ENCODE assay signal across 11 mouse cellular contexts in the genomic region with DNA sequence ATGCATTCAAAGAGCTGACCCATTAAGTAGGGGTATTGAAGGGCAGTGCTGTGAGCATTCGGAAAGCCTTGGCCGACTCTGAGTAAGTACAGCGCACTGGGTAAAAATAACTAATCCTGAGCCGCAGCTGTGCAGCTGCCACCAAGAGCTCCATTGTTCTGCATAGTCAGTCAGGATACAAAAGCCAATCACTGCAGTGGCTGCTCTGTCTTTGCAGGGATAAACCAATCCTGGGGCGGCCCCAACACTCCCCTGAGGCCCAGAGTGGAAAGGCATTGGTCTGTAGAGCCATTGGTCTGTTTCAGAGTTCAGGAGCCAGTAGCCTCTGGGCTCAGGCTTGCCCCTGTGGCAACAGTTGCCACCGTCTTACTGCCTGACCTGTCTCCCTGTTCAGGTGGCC. TPM values are rescaled to one million over a fixed set of nuclear protein-coding genes. Genes with fewer than 3 reads are reported as not detected.
A peak's percentile ranks its signal among the peaks of the same experiment; 100 is the strongest.
DNase-seq lines count a peak whose midpoint lies in the region; ATAC-seq lines count a peak whose summit lies in the region.
"Had no signal": no experiment of that assay in that cellular context is flagged by ENCODE, and none has a peak within 500 bp of the region (broad histone marks: within the 10 kb centered on the region; RNA-seq: fewer than 3 reads in every experiment).

No protein-coding gene starts in this region.

- no peak overlapping the region for H3K4me3 ChIP-seq in heart, embryonic 13.5 days
- H3K4me3 ChIP-seq in limb, embryonic 13.5 days = no peak overlapping the region

- peak; percentile 26 for DNase-seq in A20 (ENCODE audit: low read depth, low spot score)
- DNase-seq in brain, adult 2 months (ENCODE audit: low read depth, low spot score) = peak; percentile 75
- DNase-seq in T-cell, adult 2 months (ENCODE audit: low spot score) = no peak
- no peak for DNase-seq in B cell, adult 2 months
- no peak for DNase-seq in Muller cell, postnatal 12 days (ENCODE audit: inconsistent ontology term)
- DNase-seq in adrenal gland, postnatal 25 days = no peak
- DNase-seq: kidney, postnatal 36 days had no signal

- H3K9ac ChIP-seq in heart, embryonic 13.5 days = peak overlapping the region; percentile 73
- no peak overlapping the region for H3K9ac ChIP-seq in limb, embryonic 13.5 days

- H3K36me3 ChIP-seq in heart, embryonic 13.5 days = peaks cover 44% of the 10 kb centered on the region
- no peaks in the 10 kb centered on the region for H3K36me3 ChIP-seq in limb, embryonic 13.5 days

- peak; percentile 29; the same call in 1 of the 2 replicates for ATAC-seq in heart, embryonic 13.5 days (ENCODE audit: extremely low read depth, insufficient number of reproducible peaks, low FRiP score, low TSS enrichment)
- ATAC-seq in limb, embryonic 13.5 days (ENCODE audit: low FRiP score, low read depth) = peak; percentile 46
- ATAC-seq: Patski had no signal

- no peaks in the 10 kb centered on the region; the same call in 1 of the 2 replicates for H3K27me3 ChIP-seq in heart, embryonic 13.5 days (replicated peaks)
- peaks cover 2% of the 10 kb centered on the region; the same call in 1 of the 2 replicates for H3K27me3 ChIP-seq in limb, embryonic 13.5 days

- H3K4me1 ChIP-seq in heart, embryonic 13.5 days = peaks cover 58% of the 10 kb centered on the region
- H3K4me1 ChIP-seq in limb, embryonic 13.5 days = peaks cover 24% of the 10 kb centered on the region

- H3K27ac ChIP-seq in heart, embryonic 13.5 days (replicated peaks) = peak overlapping the region; percentile 88
- peak overlapping the region; percentile 44; the same call in 1 of the 2 replicates for H3K27ac ChIP-seq in limb, embryonic 13.5 days

- no peaks in the 10 kb centered on the region for H3K9me3 ChIP-seq in heart, embryonic 13.5 days
- no peaks in the 10 kb centered on the region for H3K9me3 ChIP-seq in limb, embryonic 13.5 days

- WGBS in heart, embryonic 13.5 days = 48% methylated on average over 6 of the region's 6 CpGs
- 65% methylated on average over 6 of the region's 6 CpGs for WGBS in limb, embryonic 13.5 days

- H3K4me2 ChIP-seq in heart, embryonic 13.5 days = peak overlapping the region; percentile 34
- no peak overlapping the region for H3K4me2 ChIP-seq in limb, embryonic 13.5 days (replicated peaks)

RNA-seq across cellular contexts. Expression of a gene that starts 25.9 kb away (rescaled TPM):
- 17.1 and 19.9 TPM in 2 replicates for polyA plus RNA-seq in heart, embryonic 13.5 days (2015; fragmentation: Nextera tagmentation; extraction: Ambion mirVana)
- 16.6 and 16.9 TPM in 2 replicates for polyA plus RNA-seq in limb, embryonic 13.5 days (2015; fragmentation: Nextera tagmentation; extraction: Ambion mirVana)
- 14.8 and 22.1 TPM in 2 replicates for total RNA-seq in adrenal gland, postnatal 25 days (2021)

RNA-seq across cellular contexts. Expression of a gene that starts 27.7 kb away (rescaled TPM):
- 170 and 207 TPM in 2 replicates for polyA plus RNA-seq in heart, embryonic 13.5 days (2015; fragmentation: Nextera tagmentation; extraction: Ambion mirVana)
- polyA plus RNA-seq in limb, embryonic 13.5 days (2015; fragmentation: Nextera tagmentation; extraction: Ambion mirVana) = 1.0 and 1.4 TPM in 2 replicates
- 1.4 and 1.7 TPM in 2 replicates for total RNA-seq in adrenal gland, postnatal 25 days (2021)
- total RNA-seq: megakaryocyte progenitor cell, adult 5-6 weeks had no signal

Comparison
In these comparisons a context has a peak if more than half of its experiments do, and no peak if none do; other contexts are left out.
1. DNase-seq: peak in A20 (single experiment) and brain, adult 2 months (single experiment); none in T-cell, adult 2 months (single experiment), B cell, adult 2 months (0 of 2), Muller cell, postnatal 12 days (single experiment) and adrenal gland, postnatal 25 days (single experiment).
2. RNA of a gene that starts 27.7 kb away (polyA plus RNA-seq): 170 to 207 TPM in heart, embryonic 13.5 days; 1.0 to 1.4 TPM in limb, embryonic 13.5 days; every median in the first group is over 10 times any median in the second.